Mouse (Mus musculus) lung, embryonic 16.5 days (tissue): ENCODE results near the gene Zfp503. TPM values are rescaled to one million over a fixed set of nuclear protein-coding genes. Genes with fewer than 3 reads are reported as not detected.

Experiments
- ATAC-seq: fragments of 200-750 bp; cut with Nextera tagmentation; 2 replicates; pipeline ENCODE4 v1.8.0; 2017; ENCODE audit warnings: low read depth, mild to moderate bottlenecking, moderate library complexity
- H3K27ac ChIP-seq: fragments of 300-500 bp; sonication (generic); 2 replicates; pipeline ENCODE4 v1.5.1; 2014; ENCODE audit warnings: mild to moderate bottlenecking, control low read depth, low read length
- H3K27me3 ChIP-seq: fragments of 300-500 bp; sonication (generic); 2 replicates; pipeline ENCODE4 v1.6.1; 2014; ENCODE audit warnings: low read depth, low read length, mixed read lengths; ENCODE audit not compliant: control insufficient read depth, insufficient read depth
- H3K36me3 ChIP-seq: fragments of 300-500 bp; sonication (generic); 2 replicates; pipeline ENCODE4 v1.6.1; 2014; ENCODE audit warnings: low read length; ENCODE audit not compliant: control insufficient read depth, insufficient read depth
- H3K4me1 ChIP-seq: fragments of 300-500 bp; sonication (generic); replicated peaks from 2 replicates; pipeline ENCODE4 v1.6.1; 2014; ENCODE audit warnings: low read length, mixed read lengths; ENCODE audit not compliant: control insufficient read depth, insufficient read depth
- H3K4me2 ChIP-seq: fragments of 300-500 bp; sonication (generic); 2 replicates; pipeline ENCODE4 v1.6.1; 2014; ENCODE audit warnings: low read depth, low read length, control low read depth
- H3K4me3 ChIP-seq: fragments of 300-500 bp; sonication (generic); 2 replicates; pipeline ENCODE4 v1.5.1; 2014; ENCODE audit warnings: mild to moderate bottlenecking, low read length, control low read depth
- H3K9ac ChIP-seq: fragments of 300-500 bp; sonication (generic); 2 replicates; pipeline ENCODE4 v1.6.1; 2014; ENCODE audit warnings: low read length, control low read depth
- H3K9me3 ChIP-seq: fragments of 300-500 bp; sonication (generic); 2 replicates; pipeline ENCODE4 v1.6.1; 2016; ENCODE audit warnings: low read length; ENCODE audit not compliant: control insufficient read depth
- WGBS: fragments of 180-500 bp; shearing (Covaris S2); extraction: QIAGEN DNeasy Blood & Tissue Kit; methylation state at CpG from one replicate; pipeline ENCODE4 v1.1.7; 2014; 5-methylcytosine and 5-hydroxymethylcytosine counted together
- polyA plus RNA-seq: library from polyadenylated mRNA; unstranded; fragments of >200 nt; fragmentation: Nextera tagmentation; extraction: Ambion mirVana; gene quantifications from 2 replicates; pipeline ENCODE4 v1.2.1, GENCODE M21; 2015

The Zfp503 gene
- polyA plus RNA-seq, 1 experiment from 2014 or later: 17.1 TPM

GRCm38 (mm10) chr14:21995031-21995754 is 5.8 kb upstream of the Zfp503 start:
- peak overlapping the region; percentile 91 for H3K27ac ChIP-seq

DNA sequence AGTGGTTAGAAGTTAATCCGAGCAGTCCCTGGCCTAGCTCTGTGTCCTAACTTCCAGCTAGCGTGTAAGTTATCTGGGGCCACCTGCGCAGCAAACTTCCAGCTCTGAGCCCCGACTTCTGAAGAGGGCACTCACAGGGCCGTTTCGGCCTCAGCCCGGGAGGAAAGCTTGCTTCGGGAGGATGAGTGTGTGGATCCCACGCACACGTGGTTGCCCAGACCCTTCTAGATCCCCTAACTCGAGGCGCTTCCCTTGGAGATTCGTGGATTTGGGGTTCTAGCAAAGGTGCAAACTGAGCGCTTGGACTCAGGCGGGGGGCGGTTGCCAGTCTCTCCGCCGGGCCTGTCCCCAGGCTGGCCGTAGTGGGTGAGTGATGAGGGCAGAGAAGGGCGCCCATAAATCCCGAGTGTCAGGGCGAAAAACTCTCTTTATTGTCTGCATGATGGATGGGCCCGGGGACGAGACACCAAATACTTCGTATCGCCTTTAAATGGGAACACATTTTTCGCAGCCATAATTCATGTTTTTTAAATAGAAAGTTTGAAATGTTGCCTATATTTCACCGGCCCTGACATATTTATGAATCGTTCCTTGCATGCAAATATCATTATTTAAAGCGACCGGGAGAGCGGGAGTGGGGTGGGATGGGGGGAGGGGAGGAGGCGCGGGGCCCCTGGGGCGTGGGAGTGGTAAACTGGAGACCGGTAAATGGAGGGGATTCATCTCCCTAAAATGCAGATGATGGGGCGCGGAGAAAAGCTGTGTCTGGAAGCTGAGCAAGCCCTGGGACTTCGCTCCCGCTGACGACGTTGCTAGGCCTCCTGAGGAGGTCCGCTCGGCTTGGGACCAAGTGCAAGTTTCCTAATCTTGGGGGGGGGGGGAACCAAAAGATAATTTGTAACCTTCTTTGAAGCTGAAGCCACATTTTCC is 4.9 kb upstream of the Zfp503 start:
- peak overlapping the region; percentile 83 for H3K4me3 ChIP-seq
- 13% methylated on average over 44 of the region's 44 CpGs for WGBS
- H3K27me3 ChIP-seq: no peaks in the 10 kb centered on the region
- peak overlapping the region; percentile 83 for H3K9ac ChIP-seq
- no peaks in the 10 kb centered on the region for H3K36me3 ChIP-seq
- peak overlapping the region; percentile 93 for H3K4me2 ChIP-seq
- no peaks in the 10 kb centered on the region for H3K9me3 ChIP-seq
- H3K4me1 ChIP-seq: peaks cover 13% of the 10 kb centered on the region
- ATAC-seq: no peak
- peak overlapping the region; percentile 91 for H3K27ac ChIP-seq

More at GRCm38 (mm10) chr14:21995031-21995754, 5.8 kb upstream of the Zfp503 start:
- no peaks in the 10 kb centered on the region for H3K36me3 ChIP-seq
- no peaks in the 10 kb centered on the region for H3K9me3 ChIP-seq
- H3K4me3 ChIP-seq: peak overlapping the region; percentile 83
- ATAC-seq: peak; percentile 89
- WGBS: 1% methylated on average over 36 of the region's 36 CpGs
- H3K9ac ChIP-seq: peak overlapping the region; percentile 83
- H3K4me1 ChIP-seq: peaks cover 13% of the 10 kb centered on the region
- no peaks in the 10 kb centered on the region for H3K27me3 ChIP-seq
- peak overlapping the region; percentile 93 for H3K4me2 ChIP-seq

- Histone ChIP-seq H3K9me3 (no peaks in the 10 kb centered on the region), H3K4me3 (peak overlapping the region; percentile 83), H3K27me3 (no peaks in the 10 kb centered on the region), H3K27ac (no peak overlapping the region), H3K4me2 (peak overlapping the region; percentile 93), H3K4me1 (peaks cover 13% of the 10 kb centered on the region), H3K36me3 (no peaks in the 10 kb centered on the region), H3K9ac (peak overlapping the region; percentile 83)
- no peak for ATAC-seq
- WGBS: 52% methylated on average over 14 of the region's 14 CpGs
Observed at GRCm38 (mm10) chr14:21993251-21994060, 4.1 kb upstream of the Zfp503 start.

GRCm38 (mm10) chr14:21992321-21992885 is 3.0 kb upstream of the Zfp503 start:
- Histone ChIP-seq H3K27me3 (no peaks in the 10 kb centered on the region), H3K4me1 (peaks cover 13% of the 10 kb centered on the region), H3K27ac (no peak overlapping the region), H3K36me3 (no peaks in the 10 kb centered on the region), H3K4me3 (no peak overlapping the region), H3K4me2 (peak overlapping the region; percentile 80; the same call in 1 of the 2 replicates), H3K9me3 (no peaks in the 10 kb centered on the region), H3K9ac (no peak overlapping the region)
- 74% methylated on average over 4 of the region's 4 CpGs for WGBS
- ATAC-seq: no peak

DNA sequence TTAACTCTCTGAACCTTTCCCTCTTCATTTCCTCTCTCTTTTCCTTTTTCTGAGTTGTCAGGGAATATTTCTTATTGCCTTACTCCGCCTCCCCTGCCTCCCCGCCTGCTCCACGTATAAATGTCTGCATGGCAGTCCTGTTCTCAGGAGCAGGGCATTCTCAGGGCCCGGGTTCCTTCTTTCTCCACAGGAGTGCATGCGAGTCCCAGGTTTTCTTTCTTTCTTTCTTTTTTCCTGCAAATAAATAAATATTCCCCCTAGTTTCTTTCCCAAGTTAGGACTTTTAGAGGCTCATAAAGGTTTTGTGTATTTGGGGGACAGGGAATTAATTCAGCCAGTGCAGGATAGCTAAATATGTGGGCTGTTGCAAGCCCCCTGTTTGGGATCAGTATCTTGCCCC is 2.5 kb upstream of the Zfp503 start:
- Histone ChIP-seq H3K4me1 (peaks cover 13% of the 10 kb centered on the region), H3K36me3 (no peaks in the 10 kb centered on the region), H3K9me3 (no peaks in the 10 kb centered on the region), H3K4me3 (peak overlapping the region; percentile 80), H3K4me2 (peak overlapping the region; percentile 80), H3K9ac (peak overlapping the region; percentile 78), H3K27me3 (no peaks in the 10 kb centered on the region), H3K27ac (no peak overlapping the region)
- no peak for ATAC-seq
- WGBS: 47% methylated on average over 5 of the region's 5 CpGs

DNA sequence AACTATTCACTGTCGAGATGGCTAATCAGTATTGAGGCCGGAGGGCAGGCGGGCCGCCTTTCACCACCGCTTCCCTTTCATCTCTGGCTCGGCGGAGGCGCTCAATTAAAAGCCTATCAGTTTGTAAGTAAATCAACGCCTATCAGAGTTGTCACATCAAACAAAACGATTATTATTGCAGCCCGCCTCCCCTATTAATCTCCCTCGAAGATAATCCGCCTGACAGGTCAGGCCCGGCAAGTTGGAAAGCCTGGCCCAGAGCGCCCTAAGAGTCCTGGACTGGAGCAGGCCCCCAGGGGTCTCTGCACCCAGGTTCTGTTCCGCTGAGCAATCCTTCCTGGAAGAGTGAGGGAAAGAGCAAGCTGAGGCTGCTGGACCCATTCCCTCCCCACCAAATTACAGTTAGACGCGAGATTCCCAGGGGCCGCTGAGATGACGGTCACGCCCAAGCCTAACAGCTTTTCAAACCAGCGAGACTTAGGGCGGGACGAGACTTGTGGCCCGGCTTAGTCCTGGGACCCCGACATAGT is 1.9 kb upstream of the Zfp503 start:
- no peak for ATAC-seq
- Histone ChIP-seq H3K27me3 (no peaks in the 10 kb centered on the region), H3K36me3 (no peaks in the 10 kb centered on the region), H3K4me1 (peaks cover 13% of the 10 kb centered on the region), H3K27ac (peak overlapping the region; percentile 99), H3K4me3 (peak overlapping the region; percentile 80), H3K4me2 (peak overlapping the region; percentile 80), H3K9ac (peak overlapping the region; percentile 78), H3K9me3 (no peaks in the 10 kb centered on the region)
- 5% methylated on average over 26 of the region's 26 CpGs for WGBS

DNA sequence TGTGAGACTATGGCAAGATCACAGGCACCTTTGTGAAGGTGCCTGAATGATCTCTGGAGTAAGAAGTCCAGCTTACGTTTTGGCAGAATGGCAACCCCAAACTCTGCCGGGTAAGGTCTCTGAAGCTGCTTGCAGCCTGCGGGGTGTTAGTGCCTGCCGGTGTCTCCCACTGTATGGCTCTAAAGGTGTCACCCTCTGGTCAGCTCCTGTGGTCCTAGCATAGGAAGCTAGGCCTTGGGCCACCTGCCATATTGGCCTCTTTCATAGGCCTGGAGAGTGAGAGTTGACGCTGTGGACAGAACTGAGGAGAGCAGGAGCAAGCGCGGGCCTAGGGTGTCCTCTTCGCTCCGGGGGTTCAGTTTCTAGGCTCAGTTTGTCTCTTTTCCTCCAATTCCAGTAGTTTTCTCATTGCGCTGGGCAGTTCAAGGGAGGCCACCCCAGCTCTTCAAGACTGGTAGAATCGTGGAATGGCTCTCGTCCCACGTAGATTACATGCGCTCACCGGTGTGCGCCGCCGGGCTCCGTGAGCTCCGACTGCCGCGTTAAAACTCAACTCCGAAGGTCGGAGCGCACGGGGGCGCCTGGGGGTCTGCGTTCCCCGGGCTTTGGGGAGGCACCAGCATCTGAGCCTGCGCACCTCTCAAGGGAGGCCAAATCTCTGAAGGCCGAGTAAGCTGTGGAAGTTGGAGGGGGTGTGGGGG is 1.1 kb upstream of the Zfp503 start:
- ATAC-seq: no peak

More for the DNA sequence above, 1.1 kb upstream of the Zfp503 start:
- Histone ChIP-seq H3K9ac (peak overlapping the region; percentile 78), H3K4me1 (peaks cover 13% of the 10 kb centered on the region), H3K36me3 (peaks cover 3% of the 10 kb centered on the region; the same call in 1 of the 2 replicates), H3K4me2 (peak overlapping the region; percentile 80), H3K9me3 (no peaks in the 10 kb centered on the region), H3K27ac (peak overlapping the region; percentile 99), H3K4me3 (peak overlapping the region; percentile 80), H3K27me3 (no peaks in the 10 kb centered on the region)
- 2% methylated on average over 31 of the region's 31 CpGs for WGBS
